Mouse (Mus musculus) MEL-GATA-1-ER (cell line): ENCODE measurements around the gene Gstk1.

ENCODE experiments used
- DNase-seq: peaks from one replicate; pipeline ENCODE4 v3.0.0-alpha.2; 2012; ENCODE audit warnings: low read depth; ENCODE audit errors: extremely low read depth

Gene Gstk1

DNA sequence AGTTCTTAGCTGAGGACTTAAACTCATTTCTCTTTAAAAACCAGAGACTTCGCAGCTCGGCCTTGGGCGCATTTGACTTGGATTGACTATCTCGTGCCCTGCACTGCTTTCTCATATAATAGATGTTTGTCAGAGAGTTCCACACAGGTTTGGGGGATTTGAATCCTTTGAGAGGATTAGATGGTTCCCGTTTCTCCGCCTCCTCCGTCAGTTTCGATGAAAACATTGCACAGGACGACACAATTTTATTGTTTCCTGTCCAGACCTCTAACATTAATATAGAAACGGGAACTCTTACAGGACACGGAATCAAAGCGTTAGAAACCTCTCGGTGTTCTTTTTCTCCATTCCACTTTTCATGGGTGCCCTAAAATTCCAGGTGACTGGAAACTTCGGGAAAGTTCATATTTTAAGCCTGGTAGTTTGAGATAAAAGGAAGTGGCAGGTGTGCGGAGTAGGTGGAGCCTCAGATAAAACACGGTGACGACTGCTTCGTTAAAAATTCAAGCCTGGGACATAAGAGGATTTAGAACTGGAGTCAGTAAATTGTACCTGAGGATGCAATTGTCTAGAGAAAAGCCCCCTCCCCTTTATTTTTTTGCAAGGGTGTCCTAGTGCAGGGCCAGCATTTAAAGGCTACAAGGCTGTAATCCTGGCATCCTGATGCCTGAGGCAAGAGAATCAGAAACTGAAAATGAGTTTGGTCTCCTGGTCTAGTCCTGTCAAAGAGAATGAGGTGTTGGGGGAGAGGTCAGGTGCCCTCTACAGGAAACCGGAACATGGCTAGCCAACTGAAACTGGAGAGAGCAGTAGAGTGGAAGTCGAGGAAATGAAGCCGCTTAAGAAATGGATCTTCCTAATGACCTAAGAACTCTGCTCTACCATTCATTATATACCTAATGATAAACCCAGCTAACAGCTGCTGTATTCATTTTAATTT is 19.9 kb downstream of the Gstk1 start:
- peak; percentile 49 for DNase-seq

DNA sequence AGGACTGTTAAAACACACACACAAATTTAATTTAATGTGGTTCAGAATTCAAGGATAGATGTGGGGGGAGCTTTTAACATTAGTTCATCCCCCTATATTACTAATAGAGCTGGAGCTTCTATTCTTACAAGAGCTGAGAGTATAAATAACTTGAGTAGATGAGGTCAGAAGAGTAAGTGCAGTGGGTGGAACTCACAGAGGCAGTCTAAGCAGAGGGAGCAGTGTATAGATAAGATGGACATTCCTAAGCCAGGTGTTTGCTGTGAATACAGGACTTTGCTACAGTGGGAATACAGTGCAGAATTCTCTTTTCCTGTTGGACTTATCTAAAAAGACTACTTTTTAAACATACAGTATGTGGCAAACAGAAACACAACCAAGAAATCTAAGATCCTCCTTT is 25.1 kb downstream of the Gstk1 start:
- no peak for DNase-seq

DNA sequence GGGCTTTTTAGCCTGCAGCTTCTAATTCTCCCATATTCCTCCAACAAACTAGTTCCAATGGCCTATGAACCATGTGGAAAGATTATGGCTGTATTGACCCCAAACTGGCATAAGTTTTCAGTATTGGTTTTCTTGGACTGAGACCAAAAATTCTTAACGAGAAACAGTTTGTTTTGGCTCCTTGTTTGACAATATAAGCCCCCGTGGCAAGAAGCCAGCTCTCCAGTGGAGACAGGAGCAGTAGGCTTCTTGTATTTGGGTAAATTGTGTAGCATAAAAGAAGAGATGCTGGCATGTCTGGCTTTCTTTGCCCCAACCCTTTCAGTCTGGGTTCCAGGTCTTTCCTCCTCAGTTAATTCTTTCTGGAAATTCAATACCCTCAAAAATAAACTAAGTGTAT is 30.4 kb downstream of the Gstk1 start:
- DNase-seq: no peak

DNA sequence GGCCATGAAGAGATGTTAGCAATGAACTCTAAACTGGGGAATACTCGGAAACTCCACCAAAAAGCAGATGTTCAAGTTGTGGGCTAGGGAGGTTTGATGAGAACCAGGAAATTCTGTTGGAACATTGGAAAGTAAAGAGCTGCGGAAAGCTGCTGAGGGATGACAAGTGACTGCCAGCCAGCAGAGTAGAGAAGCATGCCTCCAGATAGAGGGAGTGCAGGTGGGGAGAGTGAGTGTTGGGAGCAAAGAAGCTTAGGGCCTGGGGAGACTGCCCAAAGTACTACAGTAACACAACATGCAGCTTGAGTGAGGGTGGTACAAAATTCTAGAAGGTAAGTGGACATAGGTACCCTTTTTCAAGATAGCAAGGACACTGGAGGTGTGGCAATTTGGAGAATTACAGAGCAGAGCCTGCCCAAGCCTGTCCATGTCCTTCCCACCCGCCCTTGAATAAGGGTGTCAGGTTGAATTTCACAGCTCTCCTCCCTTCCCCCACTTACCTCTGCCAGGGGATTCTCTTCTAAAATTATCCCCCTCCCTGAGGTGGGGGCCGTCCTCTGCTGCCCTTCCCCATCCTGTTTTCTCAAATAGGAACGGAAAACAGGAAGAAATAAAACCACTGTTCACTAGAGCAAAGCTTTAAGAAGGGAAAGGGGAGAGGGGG is 37.3 kb downstream of the Gstk1 start:
- DNase-seq: no peak

DNA sequence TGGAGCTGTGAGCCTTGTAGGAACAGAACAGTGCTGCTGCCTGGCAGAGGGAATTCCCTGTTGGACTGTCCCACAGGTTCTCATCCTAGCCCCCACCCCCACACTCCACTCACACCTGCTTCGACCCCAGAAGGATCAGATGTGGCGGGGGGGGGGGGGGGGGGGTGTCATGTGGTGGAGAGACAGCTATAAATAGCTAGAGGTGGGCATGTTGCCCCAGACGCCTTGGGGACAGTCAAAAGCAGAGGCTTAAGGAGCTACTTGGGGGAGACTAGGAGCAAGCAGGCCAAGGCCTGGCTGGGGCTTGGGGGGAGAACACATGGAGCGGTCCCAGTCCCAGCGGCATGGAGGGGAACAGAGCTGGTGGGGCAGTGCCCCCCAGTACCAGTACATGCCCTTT is 40.7 kb downstream of the Gstk1 start, which contains the start of gene Clcn1:
Gene Clcn1 (plus strand): TSS at position 238 of the 400 bp plus-strand sequence.
- DNase-seq: no peak

DNA sequence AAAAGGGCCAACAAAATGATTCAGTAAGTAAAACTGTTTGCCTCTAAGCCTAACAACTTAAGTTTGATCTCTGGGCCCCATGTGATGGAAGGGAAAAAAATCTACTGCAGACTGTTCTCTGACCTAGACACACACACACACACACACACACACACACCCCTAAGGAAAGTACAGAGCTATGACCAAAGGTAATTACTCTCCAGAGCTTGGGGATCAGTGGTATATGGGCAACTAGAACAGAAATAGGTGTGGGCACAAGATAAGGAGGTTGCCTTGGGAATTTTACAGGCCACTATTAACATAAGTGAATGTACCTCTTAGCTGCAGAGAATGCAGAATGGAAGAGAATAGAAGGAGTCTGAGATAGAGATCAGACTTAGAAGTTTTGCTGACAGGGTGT is 41.8 kb downstream of the Gstk1 start:
- DNase-seq: no peak

DNA sequence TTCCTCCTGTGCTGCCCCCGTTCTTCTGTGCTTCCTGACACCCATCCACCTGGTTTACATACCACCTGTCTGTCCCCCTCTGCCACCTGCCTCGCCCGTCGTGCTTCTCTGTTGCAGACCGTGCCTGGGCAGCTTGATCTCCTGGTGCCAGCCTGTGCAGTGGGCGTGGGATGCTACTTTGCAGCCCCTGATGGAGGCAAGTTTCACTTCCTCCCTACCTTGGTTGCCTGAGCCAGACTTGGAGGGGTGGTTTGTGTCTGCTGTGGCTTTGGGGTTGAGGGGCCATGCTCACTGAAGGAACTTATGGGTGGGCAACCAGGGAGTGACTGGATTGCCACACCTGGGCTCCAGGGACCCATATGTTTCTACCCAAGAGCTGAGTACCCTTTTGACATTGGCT is 47.6 kb downstream of the Gstk1 start:
- DNase-seq: no peak

DNA sequence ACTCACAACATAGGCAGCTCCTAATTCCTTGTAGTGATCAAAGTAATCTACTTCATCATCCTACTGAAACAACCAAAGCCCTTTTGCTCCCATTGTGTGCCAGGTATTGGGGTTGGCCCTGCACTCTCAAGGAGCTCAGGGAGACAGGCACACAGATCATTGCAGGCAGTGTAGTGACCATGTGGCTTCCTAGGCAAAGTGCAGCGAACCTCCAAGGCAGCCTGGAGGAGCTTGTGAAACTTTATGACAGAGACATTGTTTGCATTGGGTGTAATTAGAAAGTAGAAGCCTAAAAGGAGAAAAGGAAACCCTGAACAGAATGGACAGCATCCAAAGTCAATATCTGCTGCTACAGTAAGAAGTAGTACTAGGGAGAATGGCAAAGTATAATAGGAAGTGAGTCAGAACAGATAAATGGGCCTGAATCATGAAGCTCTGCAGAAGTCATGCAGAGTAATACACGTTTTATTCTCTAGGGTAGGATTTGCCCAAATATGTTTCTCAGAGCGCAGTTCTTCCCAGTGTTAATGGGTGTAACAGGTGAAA is 49.9 kb downstream of the Gstk1 start:
- DNase-seq: no peak

DNA sequence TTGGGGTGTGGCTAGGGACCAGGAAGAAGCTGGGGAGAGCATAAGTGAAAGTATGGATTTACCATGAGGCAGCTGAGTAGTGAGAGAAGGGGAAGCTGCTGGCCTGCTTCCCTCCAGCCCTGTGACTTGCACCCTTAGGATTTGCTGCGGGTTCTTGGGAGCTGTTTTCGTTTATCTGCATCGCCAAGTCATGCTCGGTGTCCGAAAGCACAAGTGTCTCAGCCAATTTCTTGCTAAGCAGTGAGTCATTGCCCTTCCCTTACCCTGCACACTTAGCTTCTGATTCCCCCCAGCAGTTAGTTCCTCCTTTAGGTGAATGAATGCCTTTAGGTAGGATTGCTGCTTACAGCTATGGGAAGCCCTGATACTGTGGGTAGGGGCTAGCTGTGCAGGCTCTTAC is 53.6 kb downstream of the Gstk1 start:
- peak; percentile 83 for DNase-seq
